Mouse (Mus musculus) forebrain, embryonic 10.5 days (tissue): ENCODE measurements around the gene Bclaf3. TPM values are rescaled to one million over a fixed set of nuclear protein-coding genes. Genes with fewer than 3 reads are reported as not detected.

Experiments
- DNase-seq: peaks from one replicate; pipeline ENCODE4 v3.0.0-alpha.2; 2017; ENCODE audit warnings: low spot score; ENCODE audit errors: extremely low spot score
- H3K27ac ChIP-seq: fragments of 300-500 bp; sonication (generic); 2 replicates; pipeline ENCODE4 v1.5.1; 2016; ENCODE audit warnings: mild to moderate bottlenecking
- H3K27me3 ChIP-seq: fragments of 300-500 bp; sonication (generic); 2 replicates; pipeline ENCODE4 v1.6.1; 2016; ENCODE audit warnings: mild to moderate bottlenecking; ENCODE audit not compliant: poor library complexity, severe bottlenecking
- H3K36me3 ChIP-seq: fragments of 300-500 bp; sonication (generic); replicated peaks from 2 replicates; pipeline ENCODE4 v1.6.1; 2016; ENCODE audit warnings: mild to moderate bottlenecking, moderate library complexity
- H3K4me1 ChIP-seq: fragments of 300-500 bp; sonication (generic); 2 replicates; pipeline ENCODE4 v1.6.1; 2016
- H3K4me3 ChIP-seq: fragments of 300-500 bp; sonication (generic); 2 replicates; pipeline ENCODE4 v1.5.1; 2016; ENCODE audit warnings: mild to moderate bottlenecking, moderate library complexity
- H3K9me3 ChIP-seq: fragments of 300-500 bp; sonication (generic); 2 replicates; pipeline ENCODE4 v1.6.1; 2016; ENCODE audit warnings: mild to moderate bottlenecking, moderate library complexity
- WGBS: fragments of 180-500 bp; shearing (Covaris S2); methylation state at CpG from one replicate; pipeline ENCODE4 v1.1.7; 2016; 5-methylcytosine and 5-hydroxymethylcytosine counted together
- polyA plus RNA-seq: library from polyadenylated mRNA; unstranded; fragments of >200 nt; fragmentation: Nextera tagmentation; extraction: Ambion mirVana; gene quantifications from 2 replicates; pipeline ENCODE4 v1.2.1, GENCODE M21; 2016

Bclaf3 gene
- polyA plus RNA-seq, 1 experiment from 2014 or later: 23.8 TPM

DNA sequence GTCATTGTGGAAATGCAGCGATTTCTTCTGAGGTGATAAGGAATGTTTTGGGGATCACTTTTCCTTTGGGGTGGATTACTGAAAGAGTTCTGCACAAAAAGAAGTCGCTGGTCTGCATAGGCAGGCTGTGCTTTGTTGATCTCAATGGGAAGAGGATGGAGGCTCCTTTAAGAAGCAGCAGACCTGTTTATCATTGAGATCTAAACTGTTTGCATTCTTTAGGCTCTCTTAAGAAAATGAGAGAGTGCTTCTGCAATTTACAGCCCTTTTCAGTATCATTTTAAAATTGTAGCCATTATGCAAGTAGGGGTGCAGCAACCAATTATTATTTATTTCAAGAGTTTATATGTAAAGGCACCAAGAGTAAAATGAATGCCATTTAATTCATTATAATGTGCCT lies 102.7 kb downstream of the Bclaf3 start:
- Histone ChIP-seq H3K27me3 (peaks cover 79% of the 10 kb centered on the region), H3K4me3 (no peak overlapping the region)
- 32% methylated on average over 2 of the region's 2 CpGs for WGBS

DNA sequence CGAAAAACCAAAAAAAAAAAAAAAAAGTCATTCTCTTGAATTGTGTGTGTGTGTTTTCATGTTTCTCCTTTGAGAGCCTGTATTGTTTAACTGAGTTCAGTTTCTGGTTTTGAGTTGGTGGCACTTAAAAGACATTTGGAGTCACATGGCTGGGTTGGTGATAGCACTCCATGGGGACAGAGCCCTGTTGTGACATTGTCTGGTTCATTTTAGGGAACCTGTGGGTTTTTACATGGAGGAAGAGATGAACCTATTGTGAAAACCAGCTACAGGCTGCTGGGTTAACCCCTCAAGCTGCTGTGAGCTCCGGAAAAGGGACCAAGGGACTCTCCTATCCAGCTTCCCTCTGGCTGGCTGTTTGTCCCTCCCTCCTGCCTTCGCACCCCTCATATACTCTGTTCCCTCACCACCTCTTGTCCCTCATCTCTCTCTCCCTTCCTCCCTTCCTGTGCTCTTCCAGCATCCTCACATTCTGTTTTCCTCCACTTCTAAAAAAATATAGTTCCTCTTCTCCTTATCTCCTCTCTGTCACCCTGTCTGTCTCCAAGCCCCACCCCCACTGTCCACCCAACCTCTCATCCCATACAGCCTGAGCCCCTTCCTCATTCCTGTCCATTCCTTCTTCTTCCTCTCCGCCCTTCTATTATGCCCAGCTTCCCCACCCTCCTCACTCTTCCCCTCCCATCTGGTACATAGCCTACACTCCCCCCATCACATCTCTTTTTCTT lies 112.2 kb downstream of the Bclaf3 start:
- Histone ChIP-seq H3K27me3 (peaks cover 54% of the 10 kb centered on the region), H3K4me3 (no peak overlapping the region), H3K27ac (no peak overlapping the region), H3K4me1 (no peaks in the 10 kb centered on the region), H3K36me3 (no peaks in the 10 kb centered on the region), H3K9me3 (no peaks in the 10 kb centered on the region)
- no peak for DNase-seq
- WGBS: 71% methylated on average over 4 of the region's 4 CpGs

More for the DNA sequence above, 102.7 kb downstream of the Bclaf3 start:
- Histone ChIP-seq H3K36me3 (no peaks in the 10 kb centered on the region), H3K9me3 (no peaks in the 10 kb centered on the region), H3K4me1 (peaks cover 12% of the 10 kb centered on the region), H3K27ac (no peak overlapping the region)
- DNase-seq: no peak

DNA sequence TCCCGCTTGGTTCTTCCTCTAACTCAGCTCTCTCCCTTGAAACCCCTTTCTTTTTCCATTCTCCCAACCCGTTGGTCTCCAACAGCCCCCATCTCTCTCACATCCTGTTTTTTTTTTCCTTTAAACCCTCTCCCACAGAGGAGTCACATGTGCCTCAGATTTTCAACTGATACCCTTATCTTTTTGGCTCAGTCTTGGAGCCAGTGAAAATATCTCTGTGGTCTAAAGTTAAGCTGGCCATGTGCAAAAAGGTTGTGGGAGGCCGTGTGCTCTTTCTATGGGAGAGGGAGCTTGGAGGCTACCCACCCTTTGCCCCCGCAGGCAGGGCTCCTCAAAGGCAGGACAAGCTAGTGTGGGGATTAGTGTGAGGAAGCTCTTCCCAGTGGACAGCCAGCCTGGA lies 113.5 kb downstream of the Bclaf3 start:
- no peak overlapping the region for H3K4me3 ChIP-seq
- 68% methylated on average over 4 of the region's 4 CpGs for WGBS
- no peaks in the 10 kb centered on the region for H3K4me1 ChIP-seq
- no peak for DNase-seq
- no peaks in the 10 kb centered on the region for H3K36me3 ChIP-seq
- no peak overlapping the region for H3K27ac ChIP-seq
- no peaks in the 10 kb centered on the region for H3K9me3 ChIP-seq
- H3K27me3 ChIP-seq: peaks cover 63% of the 10 kb centered on the region

Other genes starting within 250 kb of the Bclaf3 start
- gene Eif1ax, start 154.5 kb upstream of the Bclaf3 start, polyA plus RNA-seq: 178 and 189 TPM in 2 replicates
- 10.4 and 11.6 TPM in 2 replicates for gene Map7d2, start 112.1 kb upstream of the Bclaf3 start, polyA plus RNA-seq
- 16.5 and 17.8 TPM in 2 replicates for gene Sh3kbp1, start 100.6 kb downstream of the Bclaf3 start, polyA plus RNA-seq